Mouse (Mus musculus) thymus, adult 2 months (tissue): ENCODE data around the gene Abcb5.

Experiments
- CTCF ChIP-seq: fragments of 200-500 bp; IDR thresholded peaks from 2 replicates; pipeline ENCODE4 v1.5.1; 2012; ENCODE audit warnings: mild to moderate bottlenecking, control low read depth, low read length, moderate library complexity, borderline replicate concordance; ENCODE audit not compliant: control insufficient read depth, poor library complexity, insufficient read depth; ENCODE audit errors: extremely low read depth
- POLR2A ChIP-seq: fragments of 200-500 bp; IDR thresholded peaks from 2 replicates; pipeline ENCODE4 v1.6.1; 2012; ENCODE audit warnings: mild to moderate bottlenecking, low read length, control low read depth, moderate library complexity; ENCODE audit not compliant: control insufficient read depth, poor library complexity, insufficient read depth; ENCODE audit errors: extremely low read depth

DNA sequence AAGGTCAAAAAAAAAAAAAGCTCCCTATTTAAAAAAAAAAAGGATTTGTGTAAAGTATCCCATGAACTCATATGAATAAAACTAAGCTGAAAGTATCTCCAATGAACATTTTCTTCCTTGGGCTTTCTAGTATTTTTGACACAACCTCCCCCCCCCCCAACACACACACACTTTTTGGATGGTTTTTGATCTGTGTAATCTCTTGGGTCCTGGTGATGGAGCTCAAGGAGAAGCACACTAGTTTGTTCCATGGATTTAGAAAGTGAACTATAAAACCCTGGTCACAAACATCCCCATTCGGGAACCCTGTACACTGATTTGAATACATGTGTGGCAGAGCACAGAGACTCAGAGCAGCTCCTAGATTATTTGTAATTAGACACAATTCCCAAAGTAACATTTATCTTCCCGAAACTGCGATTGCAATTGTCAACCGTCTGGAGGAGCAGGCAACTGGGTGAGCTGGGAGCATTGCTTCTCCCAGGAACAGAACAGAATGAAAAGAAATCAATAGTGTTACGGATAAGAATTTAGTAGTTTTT, 124.8 kb downstream of the Abcb5 start:
- TF ChIP-seq POLR2A (no peak), CTCF (no peak)
